Mouse (Mus musculus): ENCODE results near the gene Plcb4. TPM values are rescaled to one million over a fixed set of nuclear protein-coding genes. Genes with fewer than 3 reads are reported as not detected.
A peak's percentile ranks its signal among the peaks of the same experiment; 100 is the strongest.

The Plcb4 gene
- polyA plus RNA-seq, 1 experiment from 2014 or later = 14.4 TPM

DNA sequence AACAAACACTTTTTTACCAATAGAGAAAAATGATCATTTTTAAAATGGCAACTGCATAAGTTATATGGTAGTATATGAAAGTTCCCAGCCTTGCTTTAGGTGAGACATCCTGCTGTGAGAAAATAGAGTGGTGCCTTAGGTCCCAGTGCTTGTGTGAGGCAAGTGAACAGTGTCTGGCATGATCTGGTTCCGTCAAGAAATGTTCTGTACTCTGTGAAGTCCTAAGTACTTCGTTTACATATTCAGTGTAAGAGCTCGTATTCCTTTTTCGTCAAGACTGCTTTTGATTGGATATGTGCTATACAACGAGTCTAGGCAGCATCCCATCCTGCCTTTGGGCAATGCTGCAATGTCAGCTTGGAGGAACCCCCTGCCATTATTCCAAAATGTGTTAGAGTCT is 342.1 kb downstream of the Plcb4 start:
- H3K9ac ChIP-seq (ENCODE audit: low read length) = no peak overlapping the region
- H3K4me1 ChIP-seq (replicated peaks; ENCODE audit: control insufficient read depth, insufficient read depth) = no peaks in the 10 kb centered on the region
- TF ChIP-seq CTCF (IDR thresholded peaks at IDR 0.05; ENCODE audit: low read depth) = no peak
- no peak for TF ChIP-seq EP300 (optimal IDR thresholded peaks at IDR 0.05)
- no peak for ATAC-seq (ENCODE audit: low FRiP score, low TSS enrichment)
- H3K36me3 ChIP-seq (ENCODE audit: control insufficient read depth, insufficient read depth, low read length) = no peaks in the 10 kb centered on the region
- H3K4me2 ChIP-seq (replicated peaks; ENCODE audit: low read depth) = no peak overlapping the region
- no peaks in the 10 kb centered on the region for H3K27me3 ChIP-seq (ENCODE audit: control insufficient read depth, insufficient read depth, low read length)
- no peaks in the 10 kb centered on the region for H3K9me3 ChIP-seq (ENCODE audit: control insufficient read depth, low read length)
- H3K4me3 ChIP-seq (ENCODE audit: low read depth, low read length) = no peak overlapping the region
- no peak overlapping the region for H3K27ac ChIP-seq (replicated peaks)
- no peak for DNase-seq (ENCODE audit: low spot score)
- WGBS = 59% methylated on average over 5 of the region's 5 CpGs

DNA sequence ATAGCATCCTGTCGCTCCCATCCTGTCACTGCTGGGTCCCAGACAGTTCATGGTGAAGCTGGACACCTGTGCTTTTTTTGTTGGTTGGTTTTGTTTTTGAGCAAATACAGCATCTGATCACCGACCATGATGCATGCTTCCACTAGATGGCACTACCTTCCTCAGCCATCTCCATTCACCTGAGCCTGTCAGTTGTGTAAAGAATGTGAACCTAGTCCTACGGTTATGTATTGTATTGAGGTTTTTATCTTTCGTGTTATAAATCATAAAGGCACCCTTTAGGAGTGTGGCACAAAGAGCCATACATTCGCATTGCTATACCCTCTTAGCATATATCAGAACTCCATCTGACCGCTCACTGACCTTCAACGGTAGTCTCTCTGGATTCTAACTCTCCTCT is 343.3 kb downstream of the Plcb4 start:
- H3K4me3 ChIP-seq (ENCODE audit: low read depth, low read length) = no peak overlapping the region
- TF ChIP-seq CTCF (IDR thresholded peaks at IDR 0.05; ENCODE audit: low read depth) = peak; percentile 77
- TF ChIP-seq EP300 (optimal IDR thresholded peaks at IDR 0.05) = no peak
- no peak overlapping the region for H3K9ac ChIP-seq (ENCODE audit: low read length)
- no peaks in the 10 kb centered on the region for H3K27me3 ChIP-seq (ENCODE audit: control insufficient read depth, insufficient read depth, low read length)
- H3K4me1 ChIP-seq (replicated peaks; ENCODE audit: control insufficient read depth, insufficient read depth) = no peaks in the 10 kb centered on the region
- peak; percentile 69; the same call in 1 of the 2 replicates for ATAC-seq (ENCODE audit: low FRiP score, low TSS enrichment)
- 50% methylated on average over 7 of the region's 7 CpGs for WGBS
- H3K9me3 ChIP-seq (ENCODE audit: control insufficient read depth, low read length) = no peaks in the 10 kb centered on the region
- no peak overlapping the region for H3K4me2 ChIP-seq (replicated peaks; ENCODE audit: low read depth)
- H3K36me3 ChIP-seq (ENCODE audit: control insufficient read depth, insufficient read depth, low read length) = no peaks in the 10 kb centered on the region; the same call in 1 of the 2 replicates
- DNase-seq (ENCODE audit: low spot score) = no peak
- no peak overlapping the region for H3K27ac ChIP-seq (replicated peaks)

DNA sequence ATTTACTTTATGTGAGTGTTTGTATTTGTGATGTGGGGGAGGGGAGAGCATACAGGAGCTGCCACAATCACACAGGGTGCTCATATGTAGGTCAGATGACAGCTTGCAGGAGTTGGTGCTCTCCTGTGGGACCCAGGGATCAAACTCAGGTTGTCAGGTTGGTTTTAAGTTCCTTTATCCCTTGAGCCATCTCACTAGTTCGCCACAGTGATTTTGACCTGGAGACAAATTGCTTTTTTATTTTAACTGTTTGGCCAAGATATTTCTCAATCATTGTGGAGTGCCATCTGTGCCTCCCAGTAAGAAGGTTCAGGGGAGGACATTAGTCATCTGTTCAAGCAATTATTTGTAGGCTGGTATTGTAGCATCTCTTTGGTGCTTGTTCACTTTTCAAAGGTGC is 345.0 kb downstream of the Plcb4 start:
- Histone ChIP-seq H3K9me3 (ENCODE audit: control insufficient read depth, low read length) (no peaks in the 10 kb centered on the region), H3K4me2 (replicated peaks; ENCODE audit: low read depth) (no peak overlapping the region), H3K27ac (replicated peaks) (no peak overlapping the region), H3K9ac (ENCODE audit: low read length) (no peak overlapping the region), H3K4me1 (replicated peaks; ENCODE audit: control insufficient read depth, insufficient read depth) (no peaks in the 10 kb centered on the region), H3K27me3 (ENCODE audit: control insufficient read depth, insufficient read depth, low read length) (no peaks in the 10 kb centered on the region), H3K36me3 (ENCODE audit: control insufficient read depth, insufficient read depth, low read length) (no peaks in the 10 kb centered on the region; the same call in 1 of the 2 replicates), H3K4me3 (ENCODE audit: low read depth, low read length) (no peak overlapping the region)
- ATAC-seq (ENCODE audit: low FRiP score, low TSS enrichment) (no peak), DNase-seq (ENCODE audit: low spot score) (no peak)
- TF ChIP-seq EP300 (optimal IDR thresholded peaks at IDR 0.05) = no peak
- TF ChIP-seq CTCF (IDR thresholded peaks at IDR 0.05; ENCODE audit: low read depth) = no peak
- 82% methylated on average over 1 of the region's 1 CpGs for WGBS

DNA sequence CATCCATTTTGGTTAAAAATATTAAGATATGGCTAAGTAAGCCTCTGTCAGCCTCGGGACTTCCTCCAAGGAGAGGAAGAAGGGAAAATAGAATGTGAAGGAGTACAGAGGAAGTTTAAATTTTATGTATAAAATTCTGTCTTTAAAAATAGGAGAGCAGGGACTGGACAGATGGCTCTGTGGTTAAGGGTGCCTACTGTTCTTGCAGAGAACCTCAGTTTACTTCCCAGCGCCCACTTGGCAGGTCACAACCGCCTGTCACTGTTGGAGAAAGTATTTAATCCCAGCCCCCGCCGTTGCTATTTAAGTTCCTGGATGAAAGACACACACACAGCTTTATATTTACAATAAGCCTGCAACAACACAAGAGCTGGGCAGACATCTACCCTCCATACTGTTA is 347.5 kb downstream of the Plcb4 start:
- DNase-seq (ENCODE audit: low spot score) (no peak), ATAC-seq (ENCODE audit: low FRiP score, low TSS enrichment) (no peak)
- Histone ChIP-seq H3K9ac (ENCODE audit: low read length) (no peak overlapping the region), H3K36me3 (ENCODE audit: control insufficient read depth, insufficient read depth, low read length) (no peaks in the 10 kb centered on the region; the same call in 1 of the 2 replicates), H3K9me3 (ENCODE audit: control insufficient read depth, low read length) (no peaks in the 10 kb centered on the region), H3K27me3 (ENCODE audit: control insufficient read depth, insufficient read depth, low read length) (no peaks in the 10 kb centered on the region), H3K4me3 (ENCODE audit: low read depth, low read length) (no peak overlapping the region), H3K4me2 (replicated peaks; ENCODE audit: low read depth) (no peak overlapping the region), H3K27ac (replicated peaks) (no peak overlapping the region), H3K4me1 (replicated peaks; ENCODE audit: control insufficient read depth, insufficient read depth) (no peaks in the 10 kb centered on the region)
- TF ChIP-seq EP300 (optimal IDR thresholded peaks at IDR 0.05) = no peak
- no peak for TF ChIP-seq CTCF (IDR thresholded peaks at IDR 0.05; ENCODE audit: low read depth)
- WGBS = 83% methylated on average over 5 of the region's 5 CpGs

- Histone ChIP-seq H3K27me3 (ENCODE audit: control insufficient read depth, insufficient read depth, low read length) (no peaks in the 10 kb centered on the region), H3K27ac (replicated peaks) (no peak overlapping the region), H3K9me3 (ENCODE audit: control insufficient read depth, low read length) (no peaks in the 10 kb centered on the region), H3K9ac (ENCODE audit: low read length) (no peak overlapping the region), H3K4me2 (replicated peaks; ENCODE audit: low read depth) (no peak overlapping the region), H3K4me1 (replicated peaks; ENCODE audit: control insufficient read depth, insufficient read depth) (no peaks in the 10 kb centered on the region), H3K36me3 (ENCODE audit: control insufficient read depth, insufficient read depth, low read length) (no peaks in the 10 kb centered on the region; the same call in 1 of the 2 replicates), H3K4me3 (ENCODE audit: low read depth, low read length) (no peak overlapping the region)
- WGBS = 84% methylated on average over 9 of the region's 9 CpGs
- TF ChIP-seq EP300 (optimal IDR thresholded peaks at IDR 0.05) (no peak), CTCF (IDR thresholded peaks at IDR 0.05; ENCODE audit: low read depth) (no peak)
- no peak for DNase-seq (ENCODE audit: low spot score)
- no peak for ATAC-seq (ENCODE audit: low FRiP score, low TSS enrichment)
Observed at GRCm38 (mm10) chr2:136012759-136013158, 353.9 kb downstream of the Plcb4 start.

GRCm38 (mm10) chr2:136048464-136048863 is 389.7 kb downstream of the Plcb4 start:
- no peak overlapping the region for H3K27ac ChIP-seq (replicated peaks)
- no peak for ATAC-seq (ENCODE audit: low FRiP score, low TSS enrichment)
- 90% methylated on average over 4 of the region's 4 CpGs for WGBS
- no peak overlapping the region for H3K4me2 ChIP-seq (replicated peaks; ENCODE audit: low read depth)
- no peak overlapping the region for H3K9ac ChIP-seq (ENCODE audit: low read length)
- no peak overlapping the region for H3K4me3 ChIP-seq (ENCODE audit: low read depth, low read length)
- TF ChIP-seq EP300 (optimal IDR thresholded peaks at IDR 0.05) (no peak), CTCF (IDR thresholded peaks at IDR 0.05; ENCODE audit: low read depth) (no peak)
- no peaks in the 10 kb centered on the region for H3K4me1 ChIP-seq (replicated peaks; ENCODE audit: control insufficient read depth, insufficient read depth)
- no peak for DNase-seq (ENCODE audit: low spot score)
- H3K27me3 ChIP-seq (ENCODE audit: control insufficient read depth, insufficient read depth, low read length) = no peaks in the 10 kb centered on the region
- H3K36me3 ChIP-seq (ENCODE audit: control insufficient read depth, insufficient read depth, low read length) = no peaks in the 10 kb centered on the region
- H3K9me3 ChIP-seq (ENCODE audit: control insufficient read depth, low read length) = no peaks in the 10 kb centered on the region
